Mouse (Mus musculus) CH12.LX (cell line): ENCODE results near the gene Ntsr1.

ENCODE experiments used
- CHD1 ChIP-seq: IDR thresholded peaks from 2 replicates; pipeline ENCODE4 v1.6.1; 2012; ENCODE audit warnings: low read depth, low read length, improper control_type of control experiment, inconsistent platforms
- CHD2 ChIP-seq: IDR thresholded peaks from 2 replicates; pipeline ENCODE4 v1.6.1; 2011; ENCODE audit warnings: low read length, improper control_type of control experiment
- CTCF ChIP-seq, 2 experiments: IDR thresholded peaks in 1 of 2; conservative IDR thresholded peaks in 1 of 2; 2 replicates each; pipeline ENCODE4 v1.5.1; 2011 to 2012; ENCODE audit warnings: low read depth in 2 of 2, low read length in 2 of 2, improper control_type of control experiment in 1 of 2, inconsistent platforms in 1 of 2, mild to moderate bottlenecking in 1 of 2, moderate library complexity in 1 of 2
- MAX ChIP-seq: IDR thresholded peaks from 2 replicates; pipeline ENCODE4 v1.6.1; 2011; ENCODE audit warnings: low read length, improper control_type of control experiment
- POLR2A ChIP-seq: IDR thresholded peaks from 2 replicates; pipeline ENCODE4 v1.6.1; 2011; ENCODE audit warnings: low read depth, mild to moderate bottlenecking, improper control_type of control experiment, low read length
- RAD21 ChIP-seq: IDR thresholded peaks from 2 replicates; pipeline ENCODE4 v1.6.1; 2011; ENCODE audit warnings: low read depth, mild to moderate bottlenecking, low read length, improper control_type of control experiment, moderate library complexity
- ZNF384 ChIP-seq: IDR thresholded peaks from 2 replicates; pipeline ENCODE4 v1.6.1; 2012; ENCODE audit warnings: low read depth, low read length, improper control_type of control experiment, inconsistent platforms

- TF ChIP-seq CTCF (conservative IDR thresholded peaks at IDR 0.05 in 1 of 2, IDR thresholded peaks at IDR 0.05 in 1 of 2; ENCODE audit: low read depth in 2 of 2, low read length in 2 of 2), result no peak
- TF ChIP-seq CHD1, result no peak
- TF ChIP-seq MAX, result no peak
- no peak for TF ChIP-seq RAD21
- no peak for TF ChIP-seq ZNF384
- TF ChIP-seq POLR2A, result no peak
- no peak for TF ChIP-seq CHD2
Observed at GRCm38 (mm10) chr2:180510867-180511266, 11.1 kb downstream of the Ntsr1 start.
